Mouse (Mus musculus) thymus, postnatal 4 days (tissue): ENCODE data around the gene Elp6.

Experiments used
- DNase-seq: peaks from one replicate; pipeline ENCODE4 v3.0.0; 2021

The Elp6 gene

DNA sequence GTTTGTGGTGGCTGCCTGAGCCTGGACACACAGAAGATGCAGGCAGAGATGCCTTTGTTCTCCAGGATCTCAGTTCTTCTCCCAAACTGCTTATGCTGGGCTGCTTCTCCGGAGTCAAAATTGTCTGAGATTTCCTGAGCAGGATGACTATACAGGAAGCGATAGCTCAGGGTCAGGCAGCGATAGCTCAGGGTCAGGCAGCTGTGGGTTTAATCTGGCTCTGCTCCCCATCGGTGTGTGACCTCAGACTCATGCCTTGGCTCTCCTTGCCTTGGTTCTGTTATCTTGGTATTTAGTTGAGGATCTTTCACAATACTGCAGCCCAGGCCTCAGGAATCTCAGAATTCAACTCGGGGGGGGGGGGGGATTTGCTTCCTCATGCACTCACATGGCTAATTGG is 61.8 kb downstream of the Elp6 start:
- no peak for DNase-seq

DNA sequence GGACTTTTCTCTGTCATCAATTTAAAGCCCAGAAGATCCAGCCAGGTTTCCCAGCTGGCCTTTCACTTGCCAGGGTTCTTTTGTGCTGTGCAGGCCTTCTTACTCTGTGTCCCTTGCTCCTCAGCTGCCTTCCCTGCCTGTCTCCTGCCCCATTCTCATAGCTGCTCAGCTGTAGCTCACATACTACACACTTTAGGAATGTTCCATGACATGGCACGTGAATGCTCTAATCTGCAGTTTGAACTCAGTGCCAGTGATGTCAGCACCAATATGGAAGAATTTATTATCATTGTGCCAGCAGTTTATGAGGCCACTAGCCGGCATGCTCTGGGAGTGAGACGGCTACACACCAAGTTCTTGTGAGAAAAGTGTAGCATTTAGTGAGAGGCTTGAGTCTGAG is 64.9 kb downstream of the Elp6 start:
- no peak for DNase-seq
